Mouse (Mus musculus) MEL (cell line): ENCODE measurements around the gene AC109138.7.

ENCODE experiments used
- CTCF ChIP-seq, 3 experiments: IDR thresholded peaks in 2 of 3; conservative IDR thresholded peaks in 1 of 3; 2 replicates each; pipeline ENCODE4 v1.5.1; 2011 to 2012; ENCODE audit warnings: low read length in 3 of 3, low read depth in 2 of 3, mild to moderate bottlenecking in 2 of 3, improper control_type of control experiment in 1 of 3, inconsistent platforms in 1 of 3, mixed read lengths in 1 of 3, moderate library complexity in 1 of 3; ENCODE audit not compliant: control insufficient read depth in 1 of 3, insufficient read depth in 1 of 3, poor library complexity in 1 of 3, severe bottlenecking in 1 of 3
- EP300 ChIP-seq, 2 experiments: IDR thresholded peaks; 2 replicates each; pipeline ENCODE4 v1.6.1; 2011; ENCODE audit warnings: improper control_type of control experiment in 2 of 2, low read length in 2 of 2, low read depth in 1 of 2, mild to moderate bottlenecking in 1 of 2
- GABPA ChIP-seq: IDR thresholded peaks from 2 replicates; pipeline ENCODE4 v1.6.1; 2012; ENCODE audit warnings: low read depth, mild to moderate bottlenecking, inconsistent platforms, low read length, improper control_type of control experiment, moderate library complexity
- GATA1 ChIP-seq: IDR thresholded peaks from 2 replicates; pipeline ENCODE4 v1.6.1; 2011; ENCODE audit warnings: low read depth, low read length, improper control_type of control experiment
- HCFC1 ChIP-seq: IDR thresholded peaks from 2 replicates; pipeline ENCODE4 v1.6.1; 2012; ENCODE audit warnings: low read depth, mild to moderate bottlenecking, inconsistent platforms, low read length, improper control_type of control experiment, moderate library complexity
- JUND ChIP-seq: IDR thresholded peaks from 2 replicates; pipeline ENCODE4 v1.6.1; 2011; ENCODE audit warnings: low read depth, mild to moderate bottlenecking, improper control_type of control experiment, low read length
- MAFK ChIP-seq: IDR thresholded peaks from 2 replicates; pipeline ENCODE4 v1.6.1; 2011; ENCODE audit warnings: low read depth, mild to moderate bottlenecking, low read length, improper control_type of control experiment, borderline replicate concordance
- MAX ChIP-seq: IDR thresholded peaks from 2 replicates; pipeline ENCODE4 v1.6.1; 2011; ENCODE audit warnings: low read length, improper control_type of control experiment
- POLR2A ChIP-seq, 2 experiments: IDR thresholded peaks; 2 replicates each; pipeline ENCODE4 v1.6.1; 2011 to 2012; ENCODE audit warnings: low read length in 2 of 2, mild to moderate bottlenecking in 2 of 2, control low read depth in 1 of 2, improper control_type of control experiment in 1 of 2, low read depth in 1 of 2, moderate library complexity in 1 of 2; ENCODE audit not compliant: control insufficient read depth in 1 of 2, insufficient read depth in 1 of 2, poor library complexity in 1 of 2
- UBTF ChIP-seq: IDR thresholded peaks from 2 replicates; pipeline ENCODE4 v1.6.1; 2012; ENCODE audit warnings: low read depth, mild to moderate bottlenecking, inconsistent platforms, low read length, improper control_type of control experiment, moderate library complexity, borderline replicate concordance; ENCODE audit not compliant: insufficient read depth
- ZKSCAN1 ChIP-seq: IDR thresholded peaks from 2 replicates; pipeline ENCODE4 v1.6.1; 2012; ENCODE audit warnings: low read depth, mild to moderate bottlenecking, inconsistent platforms, low read length, improper control_type of control experiment, moderate library complexity
- ZMIZ1 ChIP-seq: IDR thresholded peaks from 2 replicates; pipeline ENCODE4 v1.6.1; 2012; ENCODE audit warnings: low read depth, mild to moderate bottlenecking, inconsistent platforms, low read length, improper control_type of control experiment, moderate library complexity

DNA sequence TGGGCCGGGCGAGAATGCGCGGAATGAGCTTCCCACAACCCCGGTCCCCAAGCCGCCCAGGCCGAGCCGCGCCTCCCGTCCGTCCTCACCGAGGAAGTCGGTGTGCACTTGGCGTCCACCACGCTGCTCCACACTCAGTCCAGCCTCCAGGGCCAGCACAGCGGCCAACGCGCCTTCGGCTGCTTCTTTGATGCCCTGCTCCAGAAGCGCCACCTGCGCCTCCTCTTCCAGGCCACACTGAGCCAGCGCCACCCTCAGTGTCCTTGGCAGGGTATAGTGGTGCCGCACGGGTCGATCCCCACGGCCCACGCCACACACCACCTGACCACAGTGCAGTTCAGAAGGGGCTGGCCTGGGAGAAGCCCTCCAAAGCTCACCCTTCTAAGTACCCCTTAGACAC lies 44.3 kb upstream of the AC109138.7 start:
- TF ChIP-seq CTCF (IDR thresholded peaks at IDR 0.05 in 2 of 3, conservative IDR thresholded peaks at IDR 0.05 in 1 of 3; ENCODE audit: control insufficient read depth in 1 of 3, insufficient read depth in 1 of 3, low read depth in 2 of 3, low read length in 3 of 3, poor library complexity in 1 of 3, severe bottlenecking in 1 of 3) = no peak
- no peak; the same call in 1 of the 2 replicates for TF ChIP-seq MAX
- no peak for TF ChIP-seq MAFK
- TF ChIP-seq POLR2A (IDR thresholded peaks at IDR 0.05; ENCODE audit: control insufficient read depth in 1 of 2, insufficient read depth in 1 of 2, low read depth in 1 of 2, low read length in 2 of 2, poor library complexity in 1 of 2) = no peak; a peak in 1 of 4 replicates
- no peak for TF ChIP-seq UBTF
- TF ChIP-seq GABPA = no peak
- no peak for TF ChIP-seq EP300 (IDR thresholded peaks at IDR 0.05; ENCODE audit: low read depth in 1 of 2, low read length in 2 of 2)
- TF ChIP-seq GATA1 = no peak
- TF ChIP-seq JUND = no peak
- TF ChIP-seq ZKSCAN1 = no peak
- no peak for TF ChIP-seq HCFC1
- no peak for TF ChIP-seq ZMIZ1
